In the genomic region with DNA sequence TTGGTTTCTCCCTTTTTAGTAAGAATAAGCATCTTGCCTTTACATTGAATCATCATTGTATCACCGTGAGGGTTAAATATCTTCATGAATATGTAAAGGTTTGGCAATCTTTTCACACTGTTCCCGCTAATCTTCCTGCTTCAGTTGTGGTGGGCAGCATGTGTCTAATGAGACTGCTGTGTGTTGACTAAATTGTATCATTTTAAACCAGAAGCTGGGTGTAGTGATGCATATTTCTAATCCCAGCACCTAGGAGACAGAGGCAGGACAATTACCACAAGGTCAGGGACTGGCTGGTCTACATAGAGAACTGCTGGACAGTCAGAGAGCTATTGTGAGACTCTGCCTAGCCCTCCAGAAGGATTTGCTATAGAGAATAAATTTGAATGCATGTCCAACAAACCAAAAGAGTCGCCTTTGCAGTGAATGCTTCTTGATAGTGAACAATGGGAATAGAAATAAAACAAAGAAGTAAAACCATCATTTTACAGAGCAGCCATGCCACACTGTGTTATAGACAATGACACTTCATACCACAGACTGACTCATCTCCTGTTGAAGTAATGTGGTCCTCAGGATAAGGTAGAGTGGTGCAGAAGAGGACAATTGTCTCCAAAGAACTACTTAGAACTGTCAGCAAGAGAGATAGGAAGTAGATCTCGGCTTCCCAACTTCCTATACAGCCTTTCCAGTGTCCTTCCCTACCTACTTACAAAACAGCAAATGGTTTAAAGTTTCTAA, we compare ENCODE assay signal across 19 mouse cellular contexts.
DNase-seq lines count a peak whose midpoint lies in the region; ATAC-seq and TF ChIP-seq lines count a peak whose summit lies in the region.
"Had no signal": no experiment of that assay in that cellular context is flagged by ENCODE, and none has a peak within 500 bp of the region (broad histone marks: within the 10 kb centered on the region; RNA-seq: fewer than 3 reads in every experiment).

No protein-coding gene starts in this region.

- no peak overlapping the region for H3K9ac ChIP-seq in forebrain, embryonic 16.5 days (replicated peaks; ENCODE audit: low read depth, low read length)
- H3K9ac ChIP-seq in midbrain, embryonic 13.5 days (replicated peaks) = no peak overlapping the region
- H3K9ac ChIP-seq in lung, postnatal 0 days (replicated peaks; ENCODE audit: low read depth) = no peak overlapping the region
- H3K9ac ChIP-seq: liver, embryonic 12.5 days; lung, embryonic 14.5 days had no signal

- H3K9me3 ChIP-seq in megakaryocyte, embryonic 14.5 days = no peaks in the 10 kb centered on the region
- H3K9me3 ChIP-seq in forebrain, embryonic 16.5 days (ENCODE audit: control insufficient read depth, low read length) = no peaks in the 10 kb centered on the region
- no peaks in the 10 kb centered on the region for H3K9me3 ChIP-seq in midbrain, embryonic 13.5 days
- no peaks in the 10 kb centered on the region for H3K9me3 ChIP-seq in lung, postnatal 0 days (ENCODE audit: low read length)
- H3K9me3 ChIP-seq: liver, embryonic 12.5 days had no signal

- H3K4me3 ChIP-seq in megakaryocyte, embryonic 14.5 days (replicated peaks) = peak overlapping the region; percentile 21
- no peak overlapping the region for H3K4me3 ChIP-seq in forebrain, embryonic 16.5 days (replicated peaks; ENCODE audit: low read length)
- H3K4me3 ChIP-seq in midbrain, embryonic 13.5 days (replicated peaks) = no peak overlapping the region
- no peak overlapping the region for H3K4me3 ChIP-seq in lung, postnatal 0 days (ENCODE audit: low read depth, low read length)
- H3K4me3 ChIP-seq: liver, embryonic 12.5 days had no signal

- H3K36me3 ChIP-seq in megakaryocyte, embryonic 14.5 days (replicated peaks; ENCODE audit: low read length) = no peaks in the 10 kb centered on the region
- H3K36me3 ChIP-seq in forebrain, embryonic 16.5 days (ENCODE audit: control insufficient read depth, insufficient read depth) = no peaks in the 10 kb centered on the region
- no peaks in the 10 kb centered on the region for H3K36me3 ChIP-seq in midbrain, embryonic 13.5 days
- no peaks in the 10 kb centered on the region for H3K36me3 ChIP-seq in lung, postnatal 0 days (ENCODE audit: insufficient read depth, low read length)
- H3K36me3 ChIP-seq: liver, embryonic 12.5 days had no signal

- H3K4me2 ChIP-seq in forebrain, embryonic 16.5 days (ENCODE audit: low read length) = no peak overlapping the region
- no peak overlapping the region for H3K4me2 ChIP-seq in midbrain, embryonic 13.5 days (replicated peaks)
- H3K4me2 ChIP-seq in lung, postnatal 0 days (replicated peaks; ENCODE audit: low read depth, low read length) = no peak overlapping the region
- H3K4me2 ChIP-seq: liver, embryonic 12.5 days; lung, embryonic 14.5 days had no signal

- H3K27ac ChIP-seq in forebrain, embryonic 16.5 days (ENCODE audit: low read length) = no peak overlapping the region
- H3K27ac ChIP-seq in midbrain, embryonic 13.5 days = peak overlapping the region; percentile 51
- no peak overlapping the region for H3K27ac ChIP-seq in lung, postnatal 0 days (ENCODE audit: low read length)
- H3K27ac ChIP-seq: liver, embryonic 12.5 days; macrophage had no signal

- no peak for ATAC-seq in megakaryocyte, adult 5-6 weeks (ENCODE audit: poor library complexity, severe bottlenecking)
- ATAC-seq in forebrain, embryonic 16.5 days = peak; percentile 43; the same call in 1 of the 2 replicates
- peak; percentile 87 for ATAC-seq in midbrain, embryonic 13.5 days
- ATAC-seq in lung, postnatal 0 days = no peak
- ATAC-seq: activated CD4-positive, CD25-positive, alpha-beta regulatory T cell, adult 4 months; inflammation-experienced regulatory T-cells, adult 6 months; liver, embryonic 12.5 days; Patski had no signal

- TF ChIP-seq EP300 in lung, postnatal 0 days (IDR thresholded peaks at IDR 0.05) = no peak

- no peak for TF ChIP-seq CTCF in lung, postnatal 0 days (IDR thresholded peaks at IDR 0.05)

- 17% methylated on average over 4 of the region's 4 CpGs for WGBS in forebrain, embryonic 16.5 days
- WGBS in midbrain, embryonic 13.5 days = 26% methylated on average over 4 of the region's 4 CpGs
- 80% methylated on average over 4 of the region's 4 CpGs for WGBS in lung, postnatal 0 days

- peak; percentile 12 for DNase-seq in embryo, embryonic 10.5 days (ENCODE audit: low spot score)
- DNase-seq in spleen, postnatal 36 days (ENCODE audit: low spot score in 2 of 2) = no peak
- no peak for DNase-seq in layer of hippocampus, postnatal 14 days (ENCODE audit: low spot score in 2 of 2)
- no peak for DNase-seq in lung, postnatal 0 days (ENCODE audit: low spot score)
- DNase-seq: adrenal gland, postnatal 36 days; cerebellum, adult 9-10 months; gastrocnemius, postnatal 25 days; heart, postnatal 10 days; kidney, adult 9 months; lung, embryonic 14.5 days had no signal

- no peaks in the 10 kb centered on the region for H3K27me3 ChIP-seq in megakaryocyte, embryonic 14.5 days (replicated peaks)
- H3K27me3 ChIP-seq in forebrain, embryonic 16.5 days (replicated peaks; ENCODE audit: control insufficient read depth, insufficient read depth, low read length) = no peaks in the 10 kb centered on the region
- no peaks in the 10 kb centered on the region for H3K27me3 ChIP-seq in midbrain, embryonic 13.5 days
- no peaks in the 10 kb centered on the region for H3K27me3 ChIP-seq in lung, postnatal 0 days (replicated peaks; ENCODE audit: insufficient read depth, low read length)
- H3K27me3 ChIP-seq: liver, embryonic 12.5 days had no signal

- H3K4me1 ChIP-seq in megakaryocyte, embryonic 14.5 days = peaks cover 24% of the 10 kb centered on the region
- H3K4me1 ChIP-seq in forebrain, embryonic 16.5 days (replicated peaks; ENCODE audit: control insufficient read depth, insufficient read depth, low read length) = peaks cover 17% of the 10 kb centered on the region
- peaks cover 17% of the 10 kb centered on the region for H3K4me1 ChIP-seq in midbrain, embryonic 13.5 days (replicated peaks)
- H3K4me1 ChIP-seq in lung, postnatal 0 days (ENCODE audit: insufficient read depth, low read depth, low read length) = no peaks in the 10 kb centered on the region
- H3K4me1 ChIP-seq: liver, embryonic 12.5 days had no signal

Comparison
In these comparisons a context has a peak if more than half of its experiments do, and no peak if none do; other contexts are left out.
1. ATAC-seq: peak in forebrain, embryonic 16.5 days (single experiment) and midbrain, embryonic 13.5 days (single experiment); none in megakaryocyte, adult 5-6 weeks (single experiment) and lung, postnatal 0 days (single experiment).